Mouse (Mus musculus): ENCODE measurements around the gene Gtf2f1.

The Gtf2f1 gene

GRCm38 (mm10) chr17:56974708-56975240 lies 36.3 kb downstream of the Gtf2f1 start:
- no peak for DNase-seq (ENCODE audit: low spot score)

GRCm38 (mm10) chr17:56973956-56974707 lies 37.0 kb downstream of the Gtf2f1 start:
- DNase-seq (ENCODE audit: low spot score): no peak

- DNase-seq (ENCODE audit: low spot score): no peak
These were observed 41.0 kb downstream of the Gtf2f1 start for GRCm38 (mm10) chr17:56970081-56970480.

GRCm38 (mm10) chr17:56969321-56969720 lies 41.8 kb downstream of the Gtf2f1 start:
- no peak for DNase-seq (ENCODE audit: low spot score)

DNA sequence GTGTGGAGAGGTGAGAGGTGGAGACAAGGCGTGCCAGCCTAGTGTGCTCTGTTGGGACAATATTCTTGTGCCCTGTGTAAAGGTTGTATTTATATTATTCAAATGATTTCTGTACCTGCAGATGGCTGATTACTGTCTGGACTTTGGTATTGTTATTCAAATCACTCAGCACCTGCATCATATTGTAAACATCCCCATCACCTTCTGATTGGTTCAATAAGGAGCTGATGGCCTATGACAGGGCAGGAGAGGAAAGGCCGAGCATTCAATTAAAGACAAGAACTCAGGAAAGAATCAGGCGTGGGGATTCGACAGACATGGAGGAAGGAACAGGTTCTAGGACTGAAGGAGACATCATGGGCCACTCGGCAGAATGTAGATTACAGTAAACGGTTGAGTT lies 47.4 kb downstream of the Gtf2f1 start:
- no peak for DNase-seq (ENCODE audit: low spot score)

DNA sequence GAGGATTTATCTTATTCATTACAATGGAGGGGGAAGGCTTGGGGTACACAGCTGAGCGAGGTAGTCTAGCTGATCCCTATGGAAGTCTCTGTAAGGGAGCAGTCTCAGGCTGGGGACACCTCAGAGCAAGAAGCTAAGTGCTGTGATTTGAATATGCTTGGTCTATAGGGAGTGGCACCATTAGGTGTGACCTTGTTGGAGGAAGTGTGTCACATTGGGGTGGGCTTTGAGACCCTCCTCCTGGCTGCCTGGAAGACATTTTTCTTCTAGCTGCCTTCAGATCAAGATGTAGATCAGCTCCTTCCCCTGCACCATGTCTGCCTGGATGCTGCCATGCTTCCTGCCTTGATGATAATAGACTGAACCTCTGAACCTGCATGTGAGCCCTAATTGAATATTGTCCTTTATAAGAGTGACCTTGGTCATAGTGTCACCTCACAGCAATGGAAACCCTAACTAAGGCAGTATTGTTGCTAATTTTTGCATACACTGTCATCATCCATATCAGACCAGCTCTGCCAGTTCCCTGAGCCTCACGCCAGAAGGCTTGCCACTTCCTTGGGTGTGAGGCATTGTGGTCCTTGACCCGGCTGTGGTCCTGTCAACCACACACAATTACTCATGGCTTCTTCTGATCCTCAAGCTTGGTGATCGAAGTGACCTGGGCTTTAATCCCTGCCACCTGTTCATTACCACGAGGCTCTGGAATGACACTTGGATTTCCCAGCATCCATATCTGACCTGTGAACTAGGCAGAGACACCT lies 48.3 kb downstream of the Gtf2f1 start:
- DNase-seq (ENCODE audit: low spot score): no peak

DNA sequence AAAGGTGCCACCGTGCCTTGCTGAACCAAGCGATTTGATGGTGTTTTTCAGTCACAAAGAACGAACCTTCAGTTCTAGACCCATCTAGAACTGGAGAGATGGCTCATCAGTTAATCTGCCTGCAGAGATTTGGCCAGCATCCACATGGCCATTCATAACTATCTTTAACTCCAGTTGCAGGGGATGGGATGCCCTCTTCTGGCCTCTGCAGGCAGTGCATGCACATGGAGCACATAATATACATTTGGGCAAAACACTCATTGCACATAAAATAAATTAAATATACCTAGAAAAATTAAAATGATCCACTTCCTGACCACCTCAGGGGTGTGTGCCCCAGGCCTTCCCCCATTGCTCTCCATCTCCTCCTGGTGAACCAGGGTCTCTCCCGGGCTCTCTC lies 49.2 kb downstream of the Gtf2f1 start:
- DNase-seq (ENCODE audit: low spot score): no peak

DNA sequence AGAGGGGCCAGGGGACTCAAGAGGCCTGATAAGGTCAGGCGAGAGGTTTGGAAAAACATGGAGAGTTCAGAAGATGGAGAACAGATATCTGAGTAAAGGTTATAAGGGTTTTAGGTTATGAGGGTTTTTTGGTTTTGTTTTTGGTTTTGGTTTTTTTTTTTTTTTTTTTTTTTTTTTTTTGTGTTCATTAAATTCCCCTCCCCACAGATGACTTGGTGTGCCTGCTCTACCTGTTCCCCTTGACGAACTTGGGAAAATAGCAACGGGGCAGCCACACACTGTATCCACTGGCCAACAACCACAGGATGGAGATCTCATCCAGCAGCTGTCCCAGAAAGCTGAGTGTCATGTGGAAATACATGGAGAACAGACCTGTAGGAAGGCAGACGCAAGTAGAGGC lies 52.4 kb downstream of the Gtf2f1 start:
- no peak for DNase-seq (ENCODE audit: low spot score)

GRCm38 (mm10) chr17:56957763-56958429 lies 53.2 kb downstream of the Gtf2f1 start:
- no peak for DNase-seq (ENCODE audit: low spot score)

- DNase-seq (ENCODE audit: low spot score): no peak
These were observed 56.2 kb downstream of the Gtf2f1 start for GRCm38 (mm10) chr17:56954871-56955270.
